Mouse (Mus musculus): ENCODE measurements at regions not wholly inside any gene's neighbourhood (a gene's known extent, or its start where the extent isn't known, plus 50 kb on each side); places are given as distances from the start of the nearest gene placed in this dataset.

- no peaks in the 10 kb centered on the region for H3K4me1 ChIP-seq
- no peaks in the 10 kb centered on the region for H3K9me3 ChIP-seq
- no peaks in the 10 kb centered on the region for H3K36me3 ChIP-seq
- H3K27ac ChIP-seq, result no peak overlapping the region
- ATAC-seq (ENCODE audit: low FRiP score, low read depth), result no peak
- H3K27me3 ChIP-seq (replicated peaks), result no peaks in the 10 kb centered on the region
- H3K4me3 ChIP-seq, result no peak overlapping the region
- no peak overlapping the region for H3K9ac ChIP-seq
- no peak overlapping the region for H3K4me2 ChIP-seq (replicated peaks)
- 65% methylated on average over 2 of the region's 2 CpGs for WGBS
Measured at GRCm38 (mm10) chr6:126349905-126350304, 183.2 kb upstream of the Ntf3 start.

- WGBS, result 67% methylated on average over 5 of the region's 5 CpGs
- H3K27me3 ChIP-seq (replicated peaks), result no peaks in the 10 kb centered on the region
- H3K9me3 ChIP-seq, result no peaks in the 10 kb centered on the region
- no peaks in the 10 kb centered on the region for H3K4me1 ChIP-seq
- H3K9ac ChIP-seq, result no peak overlapping the region
- no peaks in the 10 kb centered on the region for H3K36me3 ChIP-seq
- no peak for ATAC-seq (ENCODE audit: low FRiP score, low read depth)
- no peak overlapping the region for H3K4me3 ChIP-seq
- no peak overlapping the region for H3K27ac ChIP-seq
- no peak overlapping the region for H3K4me2 ChIP-seq (replicated peaks)
Measured at GRCm38 (mm10) chr6:126345221-126345620, 178.5 kb upstream of the Ntf3 start.

DNA sequence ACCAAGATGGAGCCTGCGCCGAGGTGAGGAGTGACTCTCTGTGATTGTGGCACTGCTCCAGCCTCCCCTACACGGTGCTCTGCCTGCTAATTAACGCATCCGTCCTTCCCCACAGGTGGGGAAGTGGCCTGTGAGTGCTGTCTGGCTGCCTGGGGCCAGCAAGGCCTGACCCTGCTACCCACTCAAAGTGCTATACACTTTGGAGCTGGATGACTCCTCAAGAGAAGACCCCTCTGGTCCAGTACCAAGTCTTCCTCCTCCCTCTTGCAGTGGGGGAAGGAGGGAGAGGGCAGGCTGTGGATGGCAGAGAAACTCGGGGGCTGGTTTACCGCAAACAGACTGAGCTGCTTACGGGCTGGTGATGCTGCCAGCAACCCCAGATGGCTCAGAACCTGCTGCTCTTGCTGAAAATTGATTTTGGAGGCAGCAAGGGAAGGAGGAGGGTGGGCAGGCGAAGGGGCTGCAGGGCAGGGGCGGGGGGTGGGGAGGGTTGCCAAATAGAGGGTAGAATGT is 173.4 kb upstream of the Ntf3 start:
- Histone ChIP-seq H3K27me3 (replicated peaks) (no peaks in the 10 kb centered on the region), H3K4me3 (no peak overlapping the region), H3K4me1 (no peaks in the 10 kb centered on the region), H3K36me3 (no peaks in the 10 kb centered on the region), H3K9me3 (no peaks in the 10 kb centered on the region), H3K27ac (no peak overlapping the region), H3K9ac (no peak overlapping the region), H3K4me2 (replicated peaks) (no peak overlapping the region)
- no peak for ATAC-seq (ENCODE audit: low FRiP score, low read depth)
- WGBS, result 73% methylated on average over 10 of the region's 10 CpGs

DNA sequence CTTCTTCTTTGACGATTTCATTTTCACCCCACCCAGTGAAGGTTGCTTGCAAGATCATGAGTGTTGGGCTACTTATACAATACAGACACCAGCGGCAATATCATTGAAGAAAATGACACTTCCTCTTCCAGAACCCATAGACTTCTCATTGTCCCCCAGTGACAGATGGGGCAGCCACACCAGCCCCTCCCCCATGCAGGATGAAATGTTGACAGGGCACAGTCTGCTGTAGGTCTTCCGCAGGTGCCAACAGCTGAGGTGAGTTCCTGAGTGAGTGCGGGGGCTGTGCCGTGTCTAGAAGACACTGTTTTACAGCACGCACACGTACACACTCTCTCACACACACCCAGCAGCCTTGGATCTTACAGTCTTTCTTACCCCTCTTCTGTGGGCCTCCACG is 171.0 kb upstream of the Ntf3 start:
- WGBS, result 90% methylated on average over 8 of the region's 8 CpGs
- no peak overlapping the region for H3K9ac ChIP-seq
- no peak for ATAC-seq (ENCODE audit: low FRiP score, low read depth)
- H3K4me2 ChIP-seq (replicated peaks), result no peak overlapping the region
- no peak overlapping the region for H3K27ac ChIP-seq
- no peaks in the 10 kb centered on the region for H3K36me3 ChIP-seq
- no peaks in the 10 kb centered on the region for H3K4me1 ChIP-seq
- no peak overlapping the region for H3K4me3 ChIP-seq
- H3K27me3 ChIP-seq (replicated peaks), result no peaks in the 10 kb centered on the region
- H3K9me3 ChIP-seq, result no peaks in the 10 kb centered on the region

DNA sequence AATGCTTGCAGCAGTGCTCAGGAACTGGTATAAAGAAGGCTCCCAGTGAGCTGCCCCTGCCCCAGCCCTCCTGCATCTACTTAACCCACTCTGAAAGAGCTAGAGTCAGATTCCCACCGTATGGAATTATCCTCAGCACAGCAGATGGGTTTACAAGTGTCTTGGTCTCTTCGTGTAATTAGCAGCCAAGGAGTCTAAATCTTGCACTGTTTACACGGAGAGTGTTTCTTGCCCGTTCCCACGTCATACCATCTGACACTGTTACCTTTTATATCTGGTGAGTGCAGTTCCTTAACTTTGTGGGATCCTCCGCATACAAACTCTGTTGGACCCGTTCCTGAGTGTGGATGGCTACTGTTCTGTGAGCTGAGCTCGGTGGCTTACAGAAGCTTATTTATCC is 167.5 kb upstream of the Ntf3 start:
- no peak for ATAC-seq (ENCODE audit: low FRiP score, low read depth)
- H3K4me2 ChIP-seq (replicated peaks), result no peak overlapping the region
- no peaks in the 10 kb centered on the region for H3K4me1 ChIP-seq
- H3K9me3 ChIP-seq, result no peaks in the 10 kb centered on the region
- H3K36me3 ChIP-seq, result no peaks in the 10 kb centered on the region
- H3K27me3 ChIP-seq (replicated peaks), result no peaks in the 10 kb centered on the region
- no peak overlapping the region for H3K4me3 ChIP-seq
- WGBS, result 76% methylated on average over 8 of the region's 8 CpGs
- no peak overlapping the region for H3K9ac ChIP-seq
- no peak overlapping the region for H3K27ac ChIP-seq

DNA sequence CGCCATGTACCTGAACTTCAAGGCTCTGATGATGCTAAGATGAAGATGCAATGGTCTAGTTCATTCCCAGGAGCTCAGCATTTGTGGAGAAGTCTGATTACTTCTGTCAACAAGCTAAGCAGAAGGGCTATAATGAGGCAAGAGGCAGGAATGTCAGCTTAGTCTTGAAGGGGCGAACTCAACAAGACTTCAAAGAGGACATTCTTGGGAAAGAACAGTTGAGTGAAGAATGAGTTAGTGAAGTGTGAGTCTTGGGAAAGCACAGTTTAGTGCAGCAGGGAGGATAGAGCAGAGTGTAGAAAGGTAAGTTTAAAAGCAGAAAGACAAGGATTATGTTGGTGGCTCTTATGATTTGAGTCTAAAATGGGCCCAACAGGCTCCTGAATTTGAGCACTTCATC is 160.5 kb upstream of the Ntf3 start:
- Histone ChIP-seq H3K9ac (no peak overlapping the region), H3K4me3 (no peak overlapping the region), H3K9me3 (no peaks in the 10 kb centered on the region), H3K36me3 (no peaks in the 10 kb centered on the region), H3K4me2 (replicated peaks) (no peak overlapping the region), H3K4me1 (no peaks in the 10 kb centered on the region), H3K27ac (no peak overlapping the region), H3K27me3 (replicated peaks) (no peaks in the 10 kb centered on the region)
- WGBS, result 81% methylated on average over 2 of the region's 2 CpGs
- no peak for ATAC-seq (ENCODE audit: low FRiP score, low read depth)

GRCm38 (mm10) chr6:126318523-126318922 is 151.8 kb upstream of the Ntf3 start:
- no peak overlapping the region for H3K4me2 ChIP-seq (replicated peaks)
- no peaks in the 10 kb centered on the region for H3K36me3 ChIP-seq
- H3K27ac ChIP-seq, result no peak overlapping the region
- no peak overlapping the region for H3K9ac ChIP-seq
- 87% methylated on average over 2 of the region's 2 CpGs for WGBS
- no peak for ATAC-seq (ENCODE audit: low FRiP score, low read depth)
- no peaks in the 10 kb centered on the region for H3K4me1 ChIP-seq
- no peaks in the 10 kb centered on the region for H3K27me3 ChIP-seq (replicated peaks)
- H3K9me3 ChIP-seq, result no peaks in the 10 kb centered on the region
- no peak overlapping the region for H3K4me3 ChIP-seq

- H3K4me3 ChIP-seq, result no peak overlapping the region
- 63% methylated on average over 3 of the region's 3 CpGs for WGBS
- no peaks in the 10 kb centered on the region for H3K4me1 ChIP-seq
- H3K4me2 ChIP-seq (replicated peaks), result no peak overlapping the region
- no peaks in the 10 kb centered on the region for H3K27me3 ChIP-seq (replicated peaks)
- no peak overlapping the region for H3K27ac ChIP-seq
- no peaks in the 10 kb centered on the region for H3K36me3 ChIP-seq
- no peaks in the 10 kb centered on the region for H3K9me3 ChIP-seq
- H3K9ac ChIP-seq, result no peak overlapping the region
- ATAC-seq (ENCODE audit: low FRiP score, low read depth), result no peak
Measured at GRCm38 (mm10) chr6:126310786-126311480, 144.2 kb upstream of the Ntf3 start.

DNA sequence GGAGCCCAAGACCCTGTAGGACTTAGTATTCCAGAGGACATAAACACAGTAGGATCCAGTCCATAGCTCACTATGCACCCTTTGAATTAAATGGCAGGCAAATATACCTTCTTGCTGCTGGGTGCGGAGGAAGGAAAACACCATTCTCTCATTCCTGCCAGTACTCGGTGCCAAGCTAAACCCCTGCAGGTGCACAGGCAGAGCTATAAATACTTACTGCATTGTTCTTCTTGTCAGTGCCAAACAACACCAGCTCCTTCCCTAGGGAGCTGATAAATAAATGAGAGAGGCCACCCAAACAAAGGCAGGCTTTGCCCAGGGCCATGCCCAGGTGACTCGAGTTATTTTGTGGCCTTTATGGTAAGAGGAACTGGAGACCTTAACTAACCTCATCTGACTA is 136.4 kb upstream of the Ntf3 start:
- Histone ChIP-seq H3K27ac (no peak overlapping the region), H3K4me2 (replicated peaks) (no peak overlapping the region), H3K36me3 (no peaks in the 10 kb centered on the region), H3K27me3 (replicated peaks) (no peaks in the 10 kb centered on the region), H3K9ac (no peak overlapping the region), H3K4me1 (no peaks in the 10 kb centered on the region), H3K4me3 (no peak overlapping the region), H3K9me3 (no peaks in the 10 kb centered on the region)
- 46% methylated on average over 3 of the region's 3 CpGs for WGBS
- no peak for ATAC-seq (ENCODE audit: low FRiP score, low read depth)

- Histone ChIP-seq H3K27ac (no peak overlapping the region), H3K27me3 (replicated peaks) (no peaks in the 10 kb centered on the region), H3K9me3 (no peaks in the 10 kb centered on the region), H3K9ac (no peak overlapping the region), H3K4me2 (replicated peaks) (no peak overlapping the region), H3K4me1 (no peaks in the 10 kb centered on the region), H3K4me3 (no peak overlapping the region), H3K36me3 (no peaks in the 10 kb centered on the region)
- WGBS, result 85% methylated on average over 2 of the region's 2 CpGs
- ATAC-seq (ENCODE audit: low FRiP score, low read depth), result no peak
Measured at GRCm38 (mm10) chr6:126291581-126291980, 124.9 kb upstream of the Ntf3 start.

- H3K4me2 ChIP-seq (replicated peaks), result no peak overlapping the region
- H3K4me3 ChIP-seq, result no peak overlapping the region
- H3K9me3 ChIP-seq, result no peaks in the 10 kb centered on the region
- H3K9ac ChIP-seq, result no peak overlapping the region
- no peak overlapping the region for H3K27ac ChIP-seq
- H3K4me1 ChIP-seq, result no peaks in the 10 kb centered on the region
- H3K36me3 ChIP-seq, result no peaks in the 10 kb centered on the region
- no peak for ATAC-seq (ENCODE audit: low FRiP score, low read depth)
- no peaks in the 10 kb centered on the region for H3K27me3 ChIP-seq (replicated peaks)
- WGBS, result 74% methylated on average over 4 of the region's 4 CpGs
Measured at GRCm38 (mm10) chr6:126287166-126287565, 120.5 kb upstream of the Ntf3 start.

- 89% methylated on average over 2 of the region's 2 CpGs for WGBS
Measured at GRCm38 (mm10) chr6:126286201-126286600, 119.5 kb upstream of the Ntf3 start.

GRCm38 (mm10) chr6:126284409-126284808 is 117.7 kb upstream of the Ntf3 start:
- no peaks in the 10 kb centered on the region for H3K27me3 ChIP-seq (replicated peaks)
- no peak overlapping the region for H3K4me2 ChIP-seq (replicated peaks)
- no peak for ATAC-seq (ENCODE audit: low FRiP score, low read depth)
- no peak overlapping the region for H3K4me3 ChIP-seq
- no peaks in the 10 kb centered on the region for H3K36me3 ChIP-seq
- WGBS, result 70% methylated on average over 7 of the region's 7 CpGs
- no peaks in the 10 kb centered on the region for H3K4me1 ChIP-seq
- H3K27ac ChIP-seq, result no peak overlapping the region
- no peaks in the 10 kb centered on the region for H3K9me3 ChIP-seq
- no peak overlapping the region for H3K9ac ChIP-seq

More at GRCm38 (mm10) chr6:126286201-126286600, 119.5 kb upstream of the Ntf3 start:
- H3K27ac ChIP-seq, result no peak overlapping the region
- no peaks in the 10 kb centered on the region for H3K4me1 ChIP-seq
- H3K4me3 ChIP-seq, result no peak overlapping the region
- no peaks in the 10 kb centered on the region for H3K27me3 ChIP-seq (replicated peaks)
- H3K9ac ChIP-seq, result no peak overlapping the region
- no peaks in the 10 kb centered on the region for H3K36me3 ChIP-seq
- ATAC-seq (ENCODE audit: low FRiP score, low read depth), result no peak
- no peaks in the 10 kb centered on the region for H3K9me3 ChIP-seq
- H3K4me2 ChIP-seq (replicated peaks), result no peak overlapping the region

All from neural tube, embryonic 12.5 days (tissue).